Mouse (Mus musculus): ENCODE data around the gene Hbb-bh1.
"Not testable (repeated sequence)": the region's sequence is repeated elsewhere in the genome, so short reads cannot be mapped to it uniquely, and the experiment has no call there.

- not testable (repeated sequence) for TF ChIP-seq UBTF (IDR thresholded peaks at IDR 0.05; ENCODE audit: borderline replicate concordance, insufficient read depth, low read depth, low read length); CHD2 (IDR thresholded peaks at IDR 0.05; ENCODE audit: low read length); POLR2A (IDR thresholded peaks at IDR 0.05; ENCODE audit: control insufficient read depth in 1 of 2, insufficient read depth in 1 of 2, low read depth in 1 of 2, low read length in 2 of 2, poor library complexity in 1 of 2); POLR2AphosphoS2 (IDR thresholded peaks at IDR 0.05; ENCODE audit: low read length); CTCF (IDR thresholded peaks at IDR 0.05 in 2 of 3, conservative IDR thresholded peaks at IDR 0.05 in 1 of 3; ENCODE audit: control insufficient read depth in 1 of 3, insufficient read depth in 1 of 3, low read depth in 2 of 3, low read length in 3 of 3, poor library complexity in 1 of 3, severe bottlenecking in 1 of 3); HCFC1 (IDR thresholded peaks at IDR 0.05; ENCODE audit: low read depth, low read length); ZC3H11A (IDR thresholded peaks at IDR 0.05; ENCODE audit: low read depth, low read length); E2F4 (IDR thresholded peaks at IDR 0.05; ENCODE audit: borderline replicate concordance, low read depth, low read length); POLR2AphosphoS5 (IDR thresholded peaks at IDR 0.05; ENCODE audit: borderline replicate concordance, low read depth, low read length); TAL1 (IDR thresholded peaks at IDR 0.05; ENCODE audit: low read length)
Measured at GRCm38 (mm10) chr7:103827139-103827538, 15.8 kb downstream of the Hbb-bh1 start.
